Mouse (Mus musculus) thymus, postnatal 10 days (tissue): ENCODE data around the gene Pitpna.
"Not testable (repeated sequence)": the region's sequence is repeated elsewhere in the genome, so short reads cannot be mapped to it uniquely, and the experiment has no call there.

Experiments used
- DNase-seq, 2 experiments: peaks; one replicate each; pipeline ENCODE4 v3.0.0; 2021; ENCODE audit warnings: low spot score in 2 of 2

Pitpna gene

DNA sequence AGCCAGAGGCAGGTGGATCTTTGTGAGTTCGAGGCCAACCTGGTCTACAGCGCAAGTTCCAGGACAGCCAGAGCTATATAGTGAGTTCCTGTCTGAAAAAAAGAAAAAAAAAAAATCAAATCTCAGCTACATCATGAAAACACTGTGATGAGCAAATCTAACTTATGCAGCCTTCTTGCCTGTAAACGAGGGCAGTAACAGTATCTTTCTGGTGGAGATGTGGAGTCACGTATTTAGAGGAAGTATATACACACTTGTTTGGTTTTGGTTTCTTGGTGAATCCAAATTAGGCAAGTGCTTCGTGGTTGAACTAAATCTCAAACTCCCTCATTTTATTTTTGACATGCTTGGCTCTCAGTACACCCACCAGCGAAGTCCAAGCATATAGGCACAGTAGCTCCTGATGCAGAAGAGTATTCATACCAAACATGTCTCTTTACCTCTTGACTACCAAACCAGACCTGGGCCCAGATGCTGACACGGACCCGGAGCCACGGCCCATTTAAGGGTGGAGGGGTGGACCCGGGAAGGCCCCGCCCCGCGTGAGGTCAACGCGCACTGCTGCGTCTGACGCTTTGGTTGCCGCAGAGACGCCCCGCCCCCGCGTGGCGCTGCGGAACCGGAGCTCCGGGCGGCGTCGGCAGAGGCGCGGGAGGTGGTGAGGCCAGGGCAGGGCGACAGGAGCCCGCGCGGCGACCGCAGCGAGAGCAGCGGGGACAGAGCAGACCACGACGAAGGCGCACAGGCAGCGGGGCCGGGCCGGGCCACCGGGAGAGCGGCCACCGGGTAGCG lies at the start of gene Pitpna:
Gene Pitpna (plus strand): TSS at position 605 of the 792 bp plus-strand sequence.
- DNase-seq = peak; percentile 91 to 94

DNA sequence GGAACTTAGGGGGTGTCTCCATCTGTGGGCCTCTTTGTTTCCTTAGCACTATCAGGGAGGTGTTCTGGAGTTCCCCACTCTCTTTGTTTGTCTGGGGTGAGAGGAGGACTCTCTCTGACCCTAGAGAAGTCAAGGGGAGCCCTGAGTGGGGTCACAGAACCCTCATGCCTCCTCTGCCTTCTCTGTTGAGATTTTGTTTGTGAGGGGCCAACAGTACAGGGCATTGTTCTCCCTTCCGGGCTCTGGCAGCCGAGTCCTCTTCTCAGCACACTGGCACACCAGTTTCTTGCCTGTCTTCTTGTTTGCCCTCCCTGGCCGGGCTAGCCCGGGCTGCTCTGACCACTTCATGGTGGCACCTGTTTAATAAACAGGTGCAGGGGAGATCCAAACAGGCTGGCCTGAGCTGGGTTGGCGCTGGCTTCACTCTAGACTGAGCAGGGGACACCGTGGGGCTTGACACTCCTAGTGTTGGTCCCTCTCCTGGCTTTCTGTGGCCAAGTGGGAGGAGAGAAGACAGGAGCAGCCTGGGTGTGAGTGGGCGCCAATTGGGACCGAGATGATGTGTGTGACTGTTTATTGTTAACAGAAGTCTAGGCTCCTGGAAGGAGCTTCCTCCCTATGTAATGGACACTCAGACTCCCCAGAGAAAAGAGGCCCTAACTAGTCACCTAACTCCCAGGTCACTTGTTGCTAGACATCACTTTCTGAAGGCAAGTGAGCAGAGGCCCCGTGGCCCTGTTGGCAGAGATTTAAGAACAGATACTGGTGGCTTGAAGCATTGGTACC lies 49.5 kb upstream of the Pitpna start:
- no peak for DNase-seq

DNA sequence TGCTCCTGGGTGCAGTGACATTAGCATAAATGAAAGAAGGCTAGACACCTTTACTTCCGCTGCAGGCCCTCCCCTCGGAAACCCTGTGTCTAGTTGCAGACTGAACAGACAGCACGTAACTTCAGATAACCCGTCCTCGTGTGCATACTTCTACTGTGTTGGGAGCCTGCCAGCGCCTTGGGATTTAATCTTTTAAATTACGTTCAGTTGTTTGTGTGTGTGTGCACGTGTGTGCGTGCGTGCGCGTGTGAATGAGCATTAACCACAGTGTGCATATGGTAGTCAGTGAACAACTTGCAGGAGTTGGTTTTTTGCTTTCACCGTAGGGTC lies 49.0 kb upstream of the Pitpna start:
- DNase-seq = no peak

GRCm38 (mm10) chr11:75540209-75540608 lies 47.7 kb upstream of the Pitpna start:
- DNase-seq = no peak

DNA sequence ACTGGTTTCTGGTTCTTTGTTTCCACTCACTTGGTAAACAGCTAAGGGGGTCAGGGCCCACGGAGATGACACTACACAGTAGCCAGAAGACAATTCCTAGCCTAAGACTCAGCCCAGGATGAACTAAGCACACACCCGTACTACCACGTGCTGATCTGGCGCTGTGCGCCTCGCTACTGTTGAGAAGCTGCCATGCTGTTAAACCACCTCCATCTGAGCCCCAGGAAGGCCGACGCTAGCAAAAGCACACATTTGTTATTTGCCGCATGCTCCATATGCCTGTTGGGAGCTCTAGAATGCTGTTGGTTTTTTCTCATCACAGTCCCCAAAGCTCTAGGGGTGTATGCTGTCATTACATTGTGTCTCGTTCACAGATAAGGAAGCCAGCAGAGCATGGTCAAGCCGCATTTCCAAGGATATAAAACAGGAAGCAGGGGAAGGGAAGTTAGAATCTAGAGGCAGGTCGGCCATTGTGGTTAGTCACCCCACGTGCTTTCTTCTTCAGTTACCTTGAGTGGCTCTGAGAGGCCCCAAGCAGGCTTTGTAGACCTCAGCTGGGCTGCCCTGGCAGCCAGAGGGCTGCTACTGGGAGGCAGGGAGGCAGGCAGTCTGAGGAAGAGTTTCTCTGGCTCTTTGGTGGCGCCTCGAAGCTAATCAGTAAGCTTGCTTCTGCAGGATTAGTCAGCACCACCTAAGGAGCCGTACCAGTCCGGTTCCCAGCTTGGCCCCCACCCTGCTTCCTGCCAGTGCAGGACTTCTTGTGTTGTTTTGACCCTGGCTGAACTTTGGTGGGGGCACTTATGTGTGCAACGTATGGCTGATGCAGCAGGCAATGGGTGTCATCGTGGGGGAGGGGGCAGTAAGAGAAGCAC lies 47.0 kb upstream of the Pitpna start:
- DNase-seq = peak in 1 of 2 experiments; percentile 58

- DNase-seq = no peak
Measured at GRCm38 (mm10) chr11:75544713-75545112, 43.2 kb upstream of the Pitpna start.

DNA sequence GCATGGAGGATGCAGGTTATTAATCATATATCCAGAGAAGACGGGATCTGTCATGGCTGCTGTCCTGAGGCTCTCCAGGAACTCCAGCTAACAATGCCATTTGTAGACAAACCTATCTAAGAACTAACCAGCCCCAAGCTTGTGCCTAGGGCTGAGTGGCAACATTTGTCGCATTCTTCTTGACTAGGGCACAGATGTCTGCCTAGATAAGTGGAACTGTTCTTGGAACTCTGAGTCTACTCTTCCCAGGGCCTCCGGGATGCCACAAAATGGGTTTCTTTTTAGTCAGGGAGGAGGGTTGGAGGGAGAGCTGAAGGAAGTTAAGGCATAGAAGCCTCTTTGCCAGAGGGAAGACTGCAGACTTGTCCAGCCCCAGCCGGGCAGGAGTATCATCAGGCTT lies 41.8 kb upstream of the Pitpna start:
- no peak for DNase-seq

DNA sequence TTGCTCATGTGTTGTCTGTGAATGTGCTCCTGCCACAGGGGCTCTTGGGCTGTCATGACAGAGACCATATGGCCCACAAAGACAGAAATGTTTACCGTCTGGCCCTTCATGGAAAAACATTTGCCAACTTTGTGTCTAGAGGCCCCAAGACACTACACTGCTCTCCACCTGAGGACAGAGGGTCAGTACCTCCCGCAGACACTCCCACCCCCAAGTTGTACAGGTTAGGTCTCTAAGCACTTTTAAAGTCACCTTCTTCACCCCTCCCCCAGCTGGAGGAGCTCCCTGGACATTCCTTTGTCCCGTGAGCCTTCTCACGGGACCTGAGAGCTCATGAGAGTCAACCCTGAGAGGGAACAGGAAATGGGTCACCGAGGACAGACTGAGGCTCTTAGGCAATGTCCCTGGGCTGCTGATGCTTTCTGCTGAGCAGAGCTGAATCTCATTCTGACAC lies 38.2 kb upstream of the Pitpna start:
- DNase-seq = no peak

DNA sequence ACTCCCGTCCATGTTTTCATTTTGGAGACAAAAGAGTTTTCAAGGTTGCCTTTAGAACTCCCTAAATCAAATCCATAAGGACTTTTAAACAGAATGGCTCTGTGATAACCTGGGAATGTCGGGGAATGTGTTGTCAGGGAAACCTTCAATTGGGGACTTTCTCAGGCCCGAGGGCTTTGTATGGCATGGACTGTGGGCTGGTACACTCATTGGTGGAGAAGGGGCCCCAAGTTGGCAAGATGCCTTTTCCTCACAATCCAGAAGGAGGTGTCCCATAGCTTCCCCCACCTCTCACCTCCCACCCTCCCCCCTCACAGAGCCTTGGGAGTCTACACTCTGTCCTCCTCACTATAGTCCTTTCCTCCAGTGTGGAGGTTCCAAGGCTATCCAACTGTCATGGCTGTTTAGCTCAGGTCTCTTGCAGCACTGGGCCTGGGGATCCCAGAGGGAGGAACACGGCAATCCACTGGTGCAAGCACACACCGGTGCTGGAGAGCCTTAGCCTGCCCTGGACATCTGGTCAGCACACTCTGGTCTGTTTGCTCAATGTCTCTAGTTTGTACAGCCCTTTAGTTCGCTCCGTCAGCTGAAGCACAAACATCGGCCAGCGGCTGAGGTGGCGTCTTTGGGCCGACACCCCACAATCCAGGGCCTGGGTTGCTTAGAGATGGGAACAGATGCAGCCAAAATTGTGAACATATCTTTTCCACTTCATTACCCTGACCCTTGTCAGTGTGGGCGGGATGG lies 37.5 kb upstream of the Pitpna start:
- DNase-seq = no peak

- no peak for DNase-seq
Measured at GRCm38 (mm10) chr11:75551321-75551720, 36.6 kb upstream of the Pitpna start.

DNA sequence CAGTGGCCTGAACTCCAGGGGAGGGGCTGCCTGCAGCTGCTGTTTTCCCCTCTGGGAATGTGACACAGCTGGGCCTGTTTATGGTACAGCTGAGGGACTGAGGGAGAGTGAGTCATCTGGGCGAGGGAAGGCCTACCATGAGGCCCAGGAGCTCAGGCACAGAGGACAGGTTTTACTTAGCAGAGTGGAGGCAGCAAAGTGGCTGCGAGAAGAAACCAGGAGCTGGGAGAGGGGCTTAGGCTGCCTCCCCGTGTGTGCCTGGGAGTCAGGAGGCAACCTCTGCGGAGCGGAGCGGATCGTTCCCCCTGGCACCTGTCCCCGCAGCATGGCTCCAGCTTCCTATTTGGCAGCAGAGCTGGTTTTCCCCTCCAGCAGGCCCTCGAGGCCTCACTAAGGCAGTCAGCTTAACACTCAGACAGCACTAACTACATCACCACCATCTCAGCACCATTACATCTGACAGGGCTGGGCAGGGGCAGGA lies 35.9 kb upstream of the Pitpna start:
- no peak for DNase-seq

- DNase-seq = no peak
Measured at GRCm38 (mm10) chr11:75552906-75553482, 34.9 kb upstream of the Pitpna start.

GRCm38 (mm10) chr11:75556006-75556405 lies 31.9 kb upstream of the Pitpna start:
- DNase-seq = not testable (repeated sequence)

GRCm38 (mm10) chr11:75557142-75557541 lies 30.8 kb upstream of the Pitpna start:
- DNase-seq = no peak

DNA sequence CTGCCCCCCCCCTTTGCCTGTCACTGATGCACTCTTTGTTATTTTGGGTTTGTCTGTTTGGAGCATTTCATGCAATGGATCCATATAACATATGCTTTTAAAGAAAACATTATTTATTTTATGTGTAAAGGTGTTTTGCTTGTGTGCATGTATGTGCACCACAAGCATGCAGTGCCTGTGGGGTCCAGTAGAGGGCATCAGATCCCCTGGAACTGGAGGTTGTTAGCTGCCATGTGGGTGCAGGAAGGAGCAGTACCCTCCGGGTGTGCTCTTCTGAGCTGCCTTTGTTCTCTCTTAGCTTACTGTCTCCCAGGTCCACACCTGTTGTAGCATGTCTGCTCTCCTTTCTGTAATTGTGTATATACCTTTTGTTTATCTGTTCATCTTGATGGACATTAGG lies 29.8 kb upstream of the Pitpna start:
- DNase-seq = peak in 1 of 2 experiments; percentile 53

- DNase-seq = no peak
Measured at GRCm38 (mm10) chr11:75559870-75560504, 27.9 kb upstream of the Pitpna start.

DNA sequence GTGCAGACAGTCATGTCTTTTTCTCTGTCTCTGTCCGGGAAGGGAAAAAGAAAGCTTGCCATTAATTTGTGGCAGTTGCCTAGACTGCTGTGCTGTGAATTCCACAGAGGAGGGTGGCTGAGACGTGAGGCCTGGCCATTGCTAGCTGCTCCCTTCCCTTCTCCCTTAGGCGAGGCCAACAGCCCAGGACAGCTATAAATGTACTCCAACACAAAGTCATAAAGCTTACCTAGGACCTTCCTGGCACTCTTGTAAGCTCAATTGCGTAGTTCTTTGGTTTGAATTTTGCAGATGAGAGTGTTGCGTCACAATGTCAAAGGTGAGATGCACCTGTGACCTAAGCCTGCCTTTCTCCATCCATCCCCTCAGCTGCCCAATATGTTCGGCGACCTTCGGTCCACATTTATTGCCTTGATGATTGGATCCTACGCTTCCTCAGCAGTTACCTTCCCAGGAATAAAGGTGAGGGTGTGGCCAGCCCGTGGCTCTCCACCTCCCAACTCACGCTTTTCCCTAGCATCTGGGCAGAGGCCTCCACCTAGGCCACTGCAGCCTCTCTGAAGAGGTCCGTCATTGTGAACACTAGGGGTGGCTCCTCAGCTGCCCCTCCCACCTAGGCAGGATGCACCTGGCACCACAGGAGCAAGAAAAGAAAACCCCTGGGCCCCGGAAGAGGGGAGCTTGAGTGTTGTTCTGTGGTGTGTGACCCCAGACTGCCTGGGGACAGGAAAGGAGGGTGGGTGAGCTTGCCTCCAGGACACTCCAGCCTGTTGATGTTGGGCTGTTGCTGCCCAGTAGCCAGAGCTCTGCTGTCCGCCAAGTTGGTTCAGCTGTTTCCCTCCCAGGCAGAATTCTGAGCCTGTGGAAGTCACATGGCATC lies 27.1 kb upstream of the Pitpna start:
- peak; percentile 86 to 90 for DNase-seq

DNA sequence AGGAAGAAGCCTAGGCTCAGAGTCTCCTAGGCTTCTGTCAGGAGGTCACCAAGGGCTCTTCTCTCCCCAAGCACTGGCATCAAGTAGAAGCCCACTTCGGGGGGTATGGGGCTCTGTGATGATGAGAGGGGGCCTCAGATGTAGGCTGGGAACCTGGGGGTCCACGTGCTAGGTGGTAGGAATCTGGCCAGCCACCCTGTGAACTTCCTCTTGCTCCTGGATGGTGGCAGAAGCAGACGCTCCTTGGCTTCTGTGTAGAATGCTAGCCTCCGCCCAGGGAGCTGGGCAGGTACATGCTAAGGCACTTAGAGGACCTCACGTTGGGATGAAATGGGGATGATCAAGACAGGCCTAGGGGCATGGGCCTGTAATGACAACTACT lies 26.5 kb upstream of the Pitpna start:
- no peak for DNase-seq

- DNase-seq = no peak
Measured at GRCm38 (mm10) chr11:75562840-75563239, 25.1 kb upstream of the Pitpna start.
